Mouse (Mus musculus) embryo, embryonic 9.5 days (tissue): ENCODE results near the gene Plekhm3.
A peak's percentile ranks its signal among the peaks of the same experiment; 100 is the strongest.
"Not testable (repeated sequence)": the region's sequence is repeated elsewhere in the genome, so short reads cannot be mapped to it uniquely, and the experiment has no call there.

Experiments used
- DNase-seq: peaks from one replicate; pipeline ENCODE4 v3.0.0-alpha.2; 2017; ENCODE audit errors: extremely low spot score

Gene Plekhm3

GRCm38 (mm10) chr1:64956479-64956961 lies at the start of gene Plekhm3:
TSS of gene Plekhm3 (minus strand) at chr1:64956824.
- DNase-seq = peak; percentile 91

GRCm38 (mm10) chr1:65005575-65005974 lies 49.0 kb upstream of the Plekhm3 start:
- DNase-seq = no peak

- DNase-seq = no peak
Measured at GRCm38 (mm10) chr1:65004526-65004925, 47.9 kb upstream of the Plekhm3 start.

GRCm38 (mm10) chr1:64993206-64993605 lies 36.6 kb upstream of the Plekhm3 start:
- DNase-seq = no peak

- DNase-seq = no peak
Measured at GRCm38 (mm10) chr1:64988176-64988575, 31.6 kb upstream of the Plekhm3 start.

GRCm38 (mm10) chr1:64986120-64986519 lies 29.5 kb upstream of the Plekhm3 start:
- peak; percentile 47 for DNase-seq

- no peak for DNase-seq
Measured at GRCm38 (mm10) chr1:64983247-64983646, 26.6 kb upstream of the Plekhm3 start.

- no peak for DNase-seq
Measured at GRCm38 (mm10) chr1:64978321-64978799, 21.7 kb upstream of the Plekhm3 start.

GRCm38 (mm10) chr1:64975346-64975745 lies 18.7 kb upstream of the Plekhm3 start:
- DNase-seq = peak; percentile 20

- DNase-seq = no peak
Measured at GRCm38 (mm10) chr1:64970685-64971084, 14.1 kb upstream of the Plekhm3 start.

GRCm38 (mm10) chr1:64957021-64957489 lies 431 bp upstream of the Plekhm3 start:
- DNase-seq = no peak

GRCm38 (mm10) chr1:64954786-64955185 lies 1.8 kb downstream of the Plekhm3 start:
- not testable (repeated sequence) for DNase-seq

GRCm38 (mm10) chr1:64950271-64950670 lies 6.4 kb downstream of the Plekhm3 start:
- no peak for DNase-seq

- no peak for DNase-seq
Measured at GRCm38 (mm10) chr1:64949377-64949776, 7.2 kb downstream of the Plekhm3 start.

- DNase-seq = no peak
Measured at GRCm38 (mm10) chr1:64946106-64946505, 10.5 kb downstream of the Plekhm3 start.

- no peak for DNase-seq
Measured at GRCm38 (mm10) chr1:64945214-64945785, 11.3 kb downstream of the Plekhm3 start.

- DNase-seq = no peak
Measured at GRCm38 (mm10) chr1:64944746-64945145, 11.9 kb downstream of the Plekhm3 start.

- DNase-seq = no peak
Measured at GRCm38 (mm10) chr1:64942006-64942755, 14.4 kb downstream of the Plekhm3 start.

GRCm38 (mm10) chr1:64938907-64939306 lies 17.7 kb downstream of the Plekhm3 start:
- DNase-seq = no peak

- DNase-seq = no peak
Measured at GRCm38 (mm10) chr1:64937692-64938091, 18.9 kb downstream of the Plekhm3 start.

GRCm38 (mm10) chr1:64932921-64933320 lies 23.7 kb downstream of the Plekhm3 start:
- no peak for DNase-seq

- DNase-seq = no peak
Measured at GRCm38 (mm10) chr1:64930124-64930523, 26.5 kb downstream of the Plekhm3 start.

GRCm38 (mm10) chr1:64929673-64930072 lies 27.0 kb downstream of the Plekhm3 start:
- no peak for DNase-seq
